Mouse (Mus musculus) c-Kit-negative CD71-positive TER-119-positive erythroid progenitor cells, embryonic 14.5 days (primary cell): ENCODE results near the gene Eprs.

Experiments used
- DNase-seq: peaks from one replicate; pipeline ENCODE4 v3.0.0-alpha.2; 2013; ENCODE audit warnings: low read depth, low spot score

Eprs gene

GRCm38 (mm10) chr1:185358211-185358610 lies 4.6 kb upstream of the Eprs start:
- DNase-seq, result no peak

DNA sequence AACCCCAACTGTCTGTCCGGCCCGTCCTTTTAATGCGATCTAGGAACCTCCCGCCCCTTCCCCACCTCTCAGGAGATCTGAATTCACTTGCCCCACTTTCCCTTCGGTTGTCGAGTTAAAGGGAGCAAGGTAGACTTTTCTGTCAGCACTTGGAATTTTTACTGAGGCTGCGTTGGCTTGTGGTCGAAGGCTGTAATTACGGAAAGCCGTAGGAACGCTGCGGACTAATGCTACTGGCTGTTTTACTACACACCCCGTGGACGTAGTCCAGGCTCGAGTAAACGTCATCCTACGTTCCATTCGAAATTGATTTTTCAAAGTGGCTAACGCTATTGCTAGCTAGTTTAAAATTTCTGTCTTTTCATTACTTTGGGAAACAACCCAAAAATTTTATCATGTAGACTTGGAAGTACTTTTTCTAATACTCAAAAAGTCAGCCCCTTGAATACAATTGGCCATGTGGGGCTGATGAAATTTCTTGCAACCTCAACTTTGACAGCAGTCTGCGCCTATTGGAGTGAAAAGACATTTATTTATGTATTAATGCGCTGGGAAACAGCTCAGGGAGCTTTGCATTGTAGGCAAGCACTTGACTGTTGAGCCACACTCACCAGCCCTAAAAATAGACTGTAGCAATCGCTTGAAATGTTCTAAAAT lies 810 bp downstream of the Eprs start:
- peak; percentile 24 for DNase-seq

- DNase-seq, result no peak
Observed at GRCm38 (mm10) chr1:185364183-185364540, 1.3 kb downstream of the Eprs start.

DNA sequence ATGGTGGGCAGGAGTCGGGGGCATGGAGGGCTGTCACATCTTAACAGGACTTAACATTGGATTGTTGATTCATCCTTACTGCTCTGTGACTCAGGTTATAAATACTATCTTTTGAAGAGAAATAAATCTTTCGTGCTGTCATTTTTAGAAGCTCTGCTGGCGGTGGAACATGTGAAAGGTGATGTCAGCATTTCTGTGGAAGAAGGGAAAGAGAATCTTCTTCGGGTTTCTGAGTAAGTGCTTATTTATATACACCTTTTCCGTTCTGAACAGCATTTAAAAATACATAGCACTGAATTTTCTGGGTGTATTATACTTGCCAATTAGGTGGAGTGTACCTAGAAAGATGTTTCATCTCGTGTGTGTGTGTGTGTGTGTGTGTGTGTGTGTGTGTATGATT lies 4.5 kb downstream of the Eprs start:
- no peak for DNase-seq

- no peak for DNase-seq
Observed at GRCm38 (mm10) chr1:185369979-185370378, 7.1 kb downstream of the Eprs start.

DNA sequence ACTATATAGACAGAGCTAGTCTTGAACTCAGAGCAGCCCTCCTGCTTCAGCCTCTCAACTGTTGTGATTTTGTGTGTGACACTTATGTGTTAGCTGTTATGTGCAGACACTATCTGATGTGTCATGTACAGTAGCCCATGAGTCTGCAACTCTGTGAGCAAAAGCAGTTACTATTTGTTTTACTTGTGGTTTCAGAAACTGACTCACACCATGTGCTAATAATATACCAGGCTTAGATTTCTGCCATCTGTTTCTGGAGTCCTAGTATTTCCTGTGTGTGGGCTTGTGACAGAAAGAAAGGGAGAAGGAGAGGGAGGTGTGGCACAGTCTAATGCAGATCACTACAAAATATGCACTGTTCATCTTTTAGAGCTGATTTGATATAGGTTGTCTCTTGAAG lies 13.5 kb downstream of the Eprs start:
- DNase-seq, result no peak

DNA sequence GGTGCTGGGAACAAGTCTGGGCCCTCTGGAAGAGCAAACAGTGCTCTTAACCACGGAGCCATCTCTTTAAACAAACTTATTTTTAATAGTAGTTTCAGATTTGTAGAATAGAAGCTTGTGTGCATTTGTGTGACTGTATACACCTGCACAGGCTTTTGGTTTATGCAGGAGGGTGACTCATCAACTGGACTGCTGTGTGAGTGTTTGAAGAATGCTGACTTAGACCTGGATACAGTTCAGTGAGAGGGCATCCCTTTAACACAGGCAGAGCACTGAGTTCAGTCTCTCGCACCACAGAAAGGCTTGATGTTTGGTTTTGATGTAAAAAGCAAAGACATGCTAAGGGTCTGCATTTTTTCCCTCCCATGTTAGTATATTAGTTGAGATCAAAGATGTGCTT lies 14.6 kb downstream of the Eprs start:
- no peak for DNase-seq

- no peak for DNase-seq
Observed at GRCm38 (mm10) chr1:185401615-185402014, 38.8 kb downstream of the Eprs start.

- peak; percentile 21 for DNase-seq
Observed at GRCm38 (mm10) chr1:185404021-185404420, 41.2 kb downstream of the Eprs start.

GRCm38 (mm10) chr1:185405921-185406320 lies 43.1 kb downstream of the Eprs start:
- DNase-seq, result no peak

DNA sequence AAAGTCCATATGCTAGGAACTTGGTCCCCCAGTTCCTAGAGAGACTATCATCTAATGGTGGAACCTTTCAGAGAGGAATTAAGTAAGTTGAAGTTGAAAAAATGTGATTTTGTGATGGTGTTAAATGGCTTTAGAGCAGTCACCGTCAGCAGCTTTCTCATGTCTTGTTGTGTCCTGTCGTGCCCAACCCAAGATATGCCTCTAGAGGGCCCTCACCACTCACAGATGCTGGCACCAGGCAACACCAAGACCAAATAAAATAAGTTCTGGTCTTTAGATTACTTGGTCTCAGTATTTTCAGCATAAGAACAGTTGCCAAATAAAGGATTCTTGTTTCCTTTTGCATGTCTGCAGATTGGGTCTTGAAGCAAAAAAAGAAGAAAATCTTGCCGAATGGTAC lies 47.0 kb downstream of the Eprs start:
- DNase-seq, result peak; percentile 44

DNA sequence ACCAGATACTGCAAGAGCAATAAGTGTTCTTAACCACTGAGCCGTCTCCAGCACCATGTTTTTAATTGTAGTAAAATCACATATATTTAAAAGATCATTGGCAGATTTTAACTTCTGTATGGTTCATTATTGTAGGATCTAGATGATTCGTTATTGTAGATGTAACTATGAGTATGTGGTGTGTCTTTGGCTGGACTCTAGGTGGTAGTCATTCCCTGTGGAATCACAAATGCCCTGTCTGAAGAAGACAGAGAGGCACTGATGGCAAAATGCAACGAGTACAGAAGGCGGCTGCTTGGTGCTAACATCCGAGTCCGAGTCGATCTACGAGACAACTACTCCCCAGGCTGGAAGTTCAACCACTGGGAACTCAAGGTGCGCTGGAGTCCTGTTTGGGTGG lies 55.2 kb downstream of the Eprs start:
- no peak for DNase-seq

DNA sequence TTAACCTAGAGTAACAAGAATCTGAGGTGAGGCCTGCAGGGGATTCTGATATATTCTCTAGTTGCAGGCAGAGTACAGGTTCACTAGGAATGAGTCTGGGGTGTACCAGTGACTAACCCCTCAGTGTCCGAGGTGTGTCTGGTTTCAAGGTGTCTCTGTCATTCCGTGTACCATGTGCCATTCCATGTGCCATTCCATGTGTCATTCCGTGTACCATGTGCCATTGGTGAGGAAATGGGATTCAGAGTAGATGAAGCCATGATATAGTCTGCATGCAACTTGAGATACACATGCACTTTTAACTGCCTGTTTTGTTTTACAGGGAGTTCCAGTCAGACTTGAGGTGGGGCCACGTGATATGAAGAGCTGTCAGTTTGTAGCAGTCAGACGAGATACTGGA lies 57.0 kb downstream of the Eprs start:
- no peak for DNase-seq

GRCm38 (mm10) chr1:185420776-185421175 lies 57.9 kb downstream of the Eprs start:
- DNase-seq, result no peak

DNA sequence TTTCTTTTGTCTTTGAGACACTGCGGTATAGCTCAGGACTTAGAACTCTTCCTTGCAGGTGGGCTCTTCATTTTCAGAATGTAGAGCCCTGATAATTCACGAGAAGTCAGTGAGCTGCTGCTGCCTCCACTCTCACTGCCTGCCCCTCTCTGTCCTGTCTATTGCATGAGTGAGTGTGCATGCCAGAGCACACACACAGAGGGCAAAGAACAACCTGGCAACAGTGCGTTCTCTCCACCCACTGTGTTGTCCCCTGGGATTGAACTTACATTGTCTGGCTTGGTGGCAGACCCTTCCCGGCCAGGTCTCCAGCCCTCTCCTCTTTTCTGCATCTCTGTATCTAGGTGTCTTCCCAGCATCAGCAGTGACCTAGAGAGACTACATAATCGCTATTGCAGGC lies 63.7 kb downstream of the Eprs start:
- no peak for DNase-seq

DNA sequence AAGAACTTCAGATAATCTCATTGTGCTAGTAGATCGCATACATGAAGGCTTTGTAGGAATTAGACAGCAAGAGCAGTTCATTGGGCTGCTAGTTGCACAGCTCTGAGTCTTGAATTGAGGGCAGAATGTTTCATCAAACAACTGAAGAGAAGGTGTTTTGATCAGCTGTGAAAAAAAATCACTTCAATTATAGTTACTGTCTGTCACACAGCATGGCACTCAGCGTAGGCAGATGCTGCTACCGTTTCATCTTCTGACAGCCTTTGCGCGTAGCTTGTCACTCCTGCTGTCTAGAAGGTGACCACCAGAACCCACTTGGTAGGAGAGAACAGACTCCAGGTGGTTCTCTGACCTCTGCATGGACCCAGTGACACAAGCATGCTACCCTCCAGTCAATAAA lies 67.6 kb downstream of the Eprs start:
- no peak for DNase-seq

DNA sequence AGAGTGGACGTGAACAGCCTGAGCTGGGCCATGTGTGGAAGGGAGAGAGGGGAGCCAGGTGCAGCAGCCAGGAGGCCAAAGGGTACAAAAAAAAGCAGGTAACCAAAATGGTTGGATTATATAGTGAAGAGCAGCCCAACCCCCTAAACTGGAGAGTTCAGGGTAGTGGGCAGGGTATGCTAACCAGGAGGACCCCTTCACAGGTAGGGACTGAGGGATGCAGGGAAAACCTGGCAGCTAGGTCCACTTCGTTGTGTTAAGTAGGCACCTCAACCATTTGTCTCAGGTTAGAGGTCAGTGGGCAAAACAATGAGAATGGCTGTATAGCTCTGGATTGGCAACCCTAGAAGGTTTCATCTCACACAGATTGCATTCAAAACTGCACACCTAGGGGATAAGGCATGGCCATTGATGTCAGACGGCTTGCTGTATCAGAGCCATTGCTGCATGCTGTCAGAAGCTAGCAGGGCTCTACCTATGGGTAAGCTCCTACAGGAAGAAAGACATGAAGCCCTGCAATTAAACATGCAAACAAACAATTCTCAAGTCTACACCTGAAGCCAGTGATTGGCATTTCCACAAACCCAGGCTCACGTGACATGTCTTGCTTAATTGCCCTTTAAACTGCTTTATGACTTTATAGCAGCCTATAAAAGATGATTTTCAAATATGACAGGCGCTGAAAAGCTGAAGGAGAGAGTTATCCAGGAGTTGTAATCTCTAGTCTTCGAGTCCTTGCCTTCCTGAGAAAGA lies 68.6 kb downstream of the Eprs start:
- DNase-seq, result no peak

GRCm38 (mm10) chr1:185431998-185432317 lies 69.1 kb downstream of the Eprs start:
- no peak for DNase-seq

- DNase-seq, result no peak
Observed at GRCm38 (mm10) chr1:185433112-185433511, 70.3 kb downstream of the Eprs start.

- DNase-seq, result no peak
Observed at GRCm38 (mm10) chr1:185438841-185439580, 76.2 kb downstream of the Eprs start.

DNA sequence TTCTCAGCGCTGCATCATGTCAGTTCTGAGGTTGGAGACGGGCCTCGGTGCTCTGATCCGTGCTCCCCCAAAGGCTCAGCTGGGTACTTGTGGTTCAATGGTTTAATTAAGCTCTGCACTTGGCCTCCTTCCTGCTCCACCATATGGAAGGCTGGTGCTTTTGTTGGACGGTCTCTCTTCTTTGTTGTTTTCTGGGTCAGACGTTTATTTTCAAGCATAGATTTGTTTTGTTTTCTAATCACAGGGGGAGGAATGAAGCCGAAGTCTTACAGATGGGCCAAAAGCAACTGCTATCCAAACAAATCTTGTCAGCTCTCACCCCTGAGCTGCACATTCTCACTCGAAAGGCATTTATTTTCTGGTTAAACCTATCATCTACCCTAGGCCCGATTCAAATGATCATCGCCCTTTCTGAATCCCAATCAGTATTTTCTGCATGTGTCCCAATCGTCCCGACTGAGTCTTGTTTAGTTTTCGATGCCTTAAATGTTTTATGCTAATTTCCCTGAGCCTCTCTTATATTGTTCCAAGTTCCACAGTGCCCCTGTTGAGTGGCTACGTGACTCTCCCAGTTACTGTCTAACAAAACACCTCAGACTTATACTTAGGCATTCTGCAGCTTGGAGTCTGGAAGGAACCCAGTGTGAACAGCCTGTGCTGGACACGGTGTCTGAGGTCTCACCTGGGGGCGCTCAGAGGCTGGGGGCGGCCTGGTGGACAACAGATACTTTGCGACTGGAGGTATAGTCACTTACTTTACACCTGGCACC lies 79.0 kb downstream of the Eprs start:
- DNase-seq, result no peak

DNA sequence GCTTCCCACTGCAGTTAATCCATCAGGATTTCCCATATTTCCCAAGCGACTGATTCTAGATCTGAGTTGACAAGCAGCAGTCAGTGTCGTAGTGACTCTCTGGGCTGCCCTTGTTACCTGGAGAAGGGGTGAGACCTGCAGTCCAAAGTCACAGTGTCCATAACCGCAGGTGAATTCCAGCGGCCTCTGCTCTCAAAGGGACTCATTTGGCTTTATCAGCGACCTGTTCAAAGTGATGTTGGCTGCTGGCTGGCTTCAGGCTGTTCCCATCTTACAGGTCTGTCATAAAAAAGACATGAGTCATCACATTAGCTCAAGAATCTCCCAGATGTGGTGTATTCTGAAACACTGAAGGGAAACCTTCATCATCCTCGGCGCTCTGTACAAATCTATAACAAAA lies 86.1 kb downstream of the Eprs start:
- DNase-seq, result no peak
